Comparison of ENCODE assay signal across 8 mouse cellular contexts in genomic region chr11:36678057-36678396, GRCm38 (mm10).
A peak's percentile ranks its signal among the peaks of the same experiment; 100 is the strongest.
DNase-seq lines count a peak whose midpoint lies in the region; ATAC-seq lines count a peak whose summit lies in the region.

No protein-coding gene starts in this region.

- H3K9ac ChIP-seq in kidney, embryonic 14.5 days (ENCODE audit: low read depth, low read length), result peak overlapping the region; percentile 58
- peak overlapping the region; percentile 68 for H3K9ac ChIP-seq in hindbrain, embryonic 12.5 days
- H3K9ac ChIP-seq in midbrain, embryonic 14.5 days (replicated peaks; ENCODE audit: low read length), result peak overlapping the region; percentile 81

- no peak overlapping the region for H3K27ac ChIP-seq in kidney, embryonic 14.5 days (ENCODE audit: low read depth, low read length)
- peak overlapping the region; percentile 97 for H3K27ac ChIP-seq in hindbrain, embryonic 12.5 days
- peak overlapping the region; percentile 96 for H3K27ac ChIP-seq in midbrain, embryonic 14.5 days (replicated peaks; ENCODE audit: low read depth, low read length)

- ATAC-seq in kidney, embryonic 14.5 days (ENCODE audit: low FRiP score, low TSS enrichment), result no peak
- no peak; the same call in 1 of the 2 replicates for ATAC-seq in hindbrain, embryonic 12.5 days (ENCODE audit: low FRiP score)
- peak; percentile 71 for ATAC-seq in midbrain, embryonic 14.5 days (ENCODE audit: low FRiP score, low TSS enrichment)

- intact Hi-C loops in gastrocnemius, postnatal 14 days (cut with DNase I; ENCODE audit: low total_unique reads), result no loop called here

- H3K27me3 ChIP-seq in kidney, embryonic 14.5 days (ENCODE audit: control insufficient read depth, insufficient read depth, low read length), result 0 out of 2 replicates have a peak, but pooled peaks cover 3% of the 10 kb centered on the region
- H3K27me3 ChIP-seq in hindbrain, embryonic 12.5 days, result no peaks in the 10 kb centered on the region
- no peaks in the 10 kb centered on the region for H3K27me3 ChIP-seq in midbrain, embryonic 14.5 days (ENCODE audit: control insufficient read depth, insufficient read depth, low read length)

- WGBS in kidney, embryonic 14.5 days, result 13% methylated on average over 10 of the region's 10 CpGs
- 8% methylated on average over 10 of the region's 10 CpGs for WGBS in hindbrain, embryonic 12.5 days
- WGBS in midbrain, embryonic 14.5 days, result 2% methylated on average over 10 of the region's 10 CpGs

- peak overlapping the region; percentile 44 for H3K4me3 ChIP-seq in kidney, embryonic 14.5 days (ENCODE audit: low read length)
- H3K4me3 ChIP-seq in hindbrain, embryonic 12.5 days, result peak overlapping the region; percentile 47
- peak overlapping the region; percentile 50 for H3K4me3 ChIP-seq in midbrain, embryonic 14.5 days (replicated peaks; ENCODE audit: low read depth, low read length)

- peak overlapping the region; percentile 61 for H3K4me2 ChIP-seq in kidney, embryonic 14.5 days (replicated peaks; ENCODE audit: low read depth, low read length)
- peak overlapping the region; percentile 57 for H3K4me2 ChIP-seq in hindbrain, embryonic 12.5 days (replicated peaks)
- peak overlapping the region; percentile 66 for H3K4me2 ChIP-seq in midbrain, embryonic 14.5 days (ENCODE audit: low read length)

- H3K4me1 ChIP-seq in kidney, embryonic 14.5 days (ENCODE audit: control insufficient read depth, insufficient read depth, low read length), result no peaks in the 10 kb centered on the region
- H3K4me1 ChIP-seq in hindbrain, embryonic 12.5 days, result peaks cover 23% of the 10 kb centered on the region
- H3K4me1 ChIP-seq in midbrain, embryonic 14.5 days (ENCODE audit: control insufficient read depth, insufficient read depth, low read length), result peaks cover 34% of the 10 kb centered on the region

- H3K9me3 ChIP-seq in kidney, embryonic 14.5 days (ENCODE audit: control insufficient read depth, low read length), result no peaks in the 10 kb centered on the region
- H3K9me3 ChIP-seq in hindbrain, embryonic 12.5 days (replicated peaks), result no peaks in the 10 kb centered on the region
- H3K9me3 ChIP-seq in midbrain, embryonic 14.5 days (ENCODE audit: control insufficient read depth, low read length), result no peaks in the 10 kb centered on the region

- no peaks in the 10 kb centered on the region for H3K36me3 ChIP-seq in kidney, embryonic 14.5 days (ENCODE audit: control insufficient read depth, insufficient read depth, low read length)
- H3K36me3 ChIP-seq in hindbrain, embryonic 12.5 days, result no peaks in the 10 kb centered on the region
- H3K36me3 ChIP-seq in midbrain, embryonic 14.5 days (ENCODE audit: control insufficient read depth, insufficient read depth, low read length), result no peaks in the 10 kb centered on the region

- DNase-seq in kidney, postnatal 25 days, result no peak
- DNase-seq in embryo, embryonic 10.5 days (ENCODE audit: low spot score), result peak; percentile 63
- peak; percentile 83 for DNase-seq in midbrain, embryonic 14.5 days
- no peak for DNase-seq in gastrocnemius, postnatal 14 days
- DNase-seq in adrenal gland, adult 8-10 months, result no peak
- no peak for DNase-seq in spleen, postnatal 36 days (ENCODE audit: low spot score in 2 of 2)

Comparison
In these comparisons a context has a peak if more than half of its experiments do, and no peak if none do; other contexts are left out.
1. DNase-seq: peak in embryo, embryonic 10.5 days (single experiment) and midbrain, embryonic 14.5 days (single experiment); none in kidney, postnatal 25 days (0 of 2), gastrocnemius, postnatal 14 days (single experiment), adrenal gland, adult 8-10 months (single experiment) and spleen, postnatal 36 days (0 of 2).
2. Peak in every context shown above with its lines, with median percentiles within 50 percentile points of each other: H3K4me2 ChIP-seq, H3K4me3 ChIP-seq and H3K9ac ChIP-seq.